Mouse (Mus musculus): ENCODE measurements around the gene Clstn2. TPM values are rescaled to one million over a fixed set of nuclear protein-coding genes. Genes with fewer than 3 reads are reported as not detected.
A peak's percentile ranks its signal among the peaks of the same experiment; 100 is the strongest.

The Clstn2 gene
- polyA plus RNA-seq, 1 experiment from 2014 or later = 7.4 TPM

- in situ Hi-C loops (cut with MboI; ENCODE audit: low pct_unique_long_range_greater_than_20kb) = no loop called here
- no peak for ATAC-seq
- no peak for TF ChIP-seq CTCF (IDR thresholded peaks at IDR 0.05)
- H3K27me3 ChIP-seq = no peaks in the 10 kb centered on the region
- no peak for DNase-seq (ENCODE audit: low read depth, low spot score)
- ChIA-PET CTCF (no interaction called here), POLR2A (no interaction called here)
Observed at GRCm38 (mm10) chr9:97414876-97415668, 617.9 kb downstream of the Clstn2 start.

GRCm38 (mm10) chr9:97408142-97408541, 624.8 kb downstream of the Clstn2 start:
- CTCF ChIA-PET = no interaction called here
- DNase-seq (ENCODE audit: low read depth, low spot score) (no peak), ATAC-seq (no peak)
- no peaks in the 10 kb centered on the region for H3K27me3 ChIP-seq
- in situ Hi-C loops (cut with MboI; ENCODE audit: low pct_unique_long_range_greater_than_20kb) = no loop called here
- TF ChIP-seq CTCF (IDR thresholded peaks at IDR 0.05) = peak; percentile 30
- POLR2A ChIA-PET = no interaction called here

Measured in Patski (cell line).